Mouse (Mus musculus) CD4-positive, CD25-positive, alpha-beta regulatory T cell, adult 2 months (primary cell): Measurements from ENCODE around the gene Slc35c1.

ENCODE experiments used
- DNase-seq: peaks from one replicate; pipeline ENCODE4 v3.0.0-alpha.2; 2012; ENCODE audit warnings: low read depth, low spot score

Slc35c1 gene

DNA sequence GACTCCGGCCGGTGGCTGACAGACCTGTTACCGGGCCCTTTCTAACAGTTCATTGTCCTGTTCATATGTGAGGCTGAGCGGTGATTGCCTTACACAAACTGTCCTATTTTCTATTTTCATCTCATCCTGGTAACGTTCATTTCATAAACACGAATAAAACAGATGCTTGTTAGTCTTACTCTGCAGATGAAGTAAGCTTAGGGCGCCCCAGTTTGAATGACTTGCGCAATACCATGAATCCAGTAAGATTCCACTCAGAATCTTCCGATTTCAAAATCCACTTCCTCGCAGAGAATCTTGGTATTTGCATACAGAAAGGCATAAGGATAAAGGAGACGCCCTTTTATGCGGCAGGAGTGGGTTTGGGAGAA lies 26.0 kb downstream of the Slc35c1 start:
- DNase-seq, result no peak

DNA sequence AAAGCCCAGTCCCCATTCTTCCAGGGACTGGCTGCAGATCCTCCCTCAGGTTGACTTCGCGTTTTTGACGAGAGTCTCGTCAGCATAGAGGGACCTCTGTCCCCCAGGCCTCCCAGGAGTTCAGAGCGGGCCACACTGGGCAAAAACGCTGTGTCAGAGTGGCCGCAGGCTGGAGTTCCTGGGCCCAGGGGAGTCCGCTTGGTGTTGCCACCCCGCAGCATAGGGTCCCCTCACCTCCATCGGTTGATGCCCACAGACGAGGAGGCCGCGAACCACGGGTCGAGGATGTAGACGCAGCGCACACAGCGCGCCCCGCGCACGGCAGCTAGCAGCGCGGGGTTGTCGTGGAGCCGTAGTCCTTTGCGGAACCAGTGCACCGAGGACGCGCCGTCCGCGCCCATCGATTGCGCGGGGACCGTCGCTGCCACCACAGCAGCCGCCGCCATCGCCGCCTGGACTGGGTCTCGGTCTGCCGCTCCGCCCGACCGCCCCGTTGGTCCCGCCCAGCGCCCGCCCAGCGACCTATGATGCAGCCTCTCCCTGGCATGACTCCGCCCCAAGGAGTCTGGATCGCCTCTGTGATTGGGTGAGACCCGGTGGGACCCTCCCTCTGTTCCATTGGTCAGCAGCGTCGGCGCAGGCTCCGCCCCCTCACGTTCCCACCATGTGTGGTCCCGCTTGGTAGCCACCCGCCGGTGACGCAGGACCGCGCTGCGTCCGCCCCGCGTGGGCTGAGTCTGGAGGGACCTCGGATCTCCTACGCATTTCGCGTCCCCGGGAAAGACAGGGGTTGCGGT lies 26.6 kb downstream of the Slc35c1 start, which contains the start of gene Cry2:
Gene Cry2, minus strand, starts transcription at position 466 of the 797 bp plus-strand sequence.
- DNase-seq, result peak; percentile 99

DNA sequence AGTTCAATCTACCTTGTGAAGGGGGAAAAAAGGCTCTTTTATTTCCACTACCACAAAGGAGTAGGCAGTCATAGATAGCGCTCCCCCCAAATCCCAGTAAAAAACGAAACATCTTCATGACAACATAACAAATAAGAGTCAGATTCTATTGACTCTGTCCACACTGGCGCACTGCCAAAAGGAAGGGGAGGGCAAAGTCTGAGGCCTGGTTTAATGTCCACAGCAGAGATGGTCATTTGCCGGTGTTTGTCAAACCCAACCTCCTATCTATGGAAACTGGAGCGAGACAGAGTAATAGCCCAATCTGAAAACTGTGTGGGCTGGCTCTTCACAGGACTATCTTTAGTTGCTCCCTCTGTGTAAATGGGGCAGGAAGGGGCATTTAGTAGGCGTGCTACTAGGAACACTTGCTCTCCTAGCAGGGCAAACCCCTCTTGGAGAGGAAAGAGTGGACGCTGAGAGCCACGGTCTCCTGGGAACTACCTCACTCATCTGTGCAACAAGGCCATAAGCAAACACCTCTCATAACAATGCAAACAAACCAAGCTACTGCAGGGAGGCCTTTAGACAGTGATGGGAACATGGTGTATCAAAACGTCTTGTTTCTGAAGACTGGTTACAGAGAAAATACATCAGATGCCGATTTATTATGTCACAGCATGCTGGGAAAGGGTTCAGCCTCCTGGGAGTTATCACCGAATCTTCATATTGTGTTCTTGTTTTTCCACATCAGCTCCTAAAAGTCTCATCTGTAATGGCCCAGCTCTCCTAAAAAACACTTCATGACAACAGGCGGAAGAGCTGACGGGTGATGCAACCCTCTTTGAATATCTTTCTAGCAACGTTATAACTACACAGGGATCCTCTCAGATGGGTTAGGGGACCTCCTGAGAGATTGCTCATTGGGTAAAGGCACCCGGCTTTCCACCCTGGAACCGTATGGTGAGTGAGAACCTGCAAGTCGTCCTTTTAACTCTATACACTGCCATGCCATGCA lies 27.7 kb downstream of the Slc35c1 start:
- DNase-seq, result no peak

DNA sequence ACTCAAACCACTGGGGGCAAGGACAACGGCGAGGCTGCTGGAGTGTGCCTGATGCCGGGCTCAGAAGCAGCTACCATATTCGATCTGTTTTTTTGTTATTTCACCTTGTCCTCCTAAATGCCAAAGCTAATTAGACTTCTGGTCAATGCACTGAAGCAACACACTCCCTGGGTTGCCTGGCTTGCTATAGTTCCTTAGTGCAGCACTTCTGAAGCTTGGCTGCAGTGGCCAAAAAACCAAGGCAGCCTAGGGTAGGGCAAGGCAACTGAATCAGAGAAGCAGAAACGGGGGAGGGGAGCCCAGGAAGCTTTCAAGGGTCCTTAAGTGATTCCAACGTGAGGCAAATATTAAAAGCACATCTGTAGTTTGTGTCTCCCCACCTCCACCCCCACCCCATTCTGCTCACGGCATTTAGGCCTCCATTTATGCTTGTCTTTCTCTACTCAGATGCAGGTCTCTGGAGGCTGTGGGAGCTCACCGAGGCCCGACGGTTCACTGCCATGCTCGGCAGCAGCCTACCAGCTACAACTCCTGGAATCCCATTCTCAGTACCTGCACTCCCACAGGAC lies 28.6 kb downstream of the Slc35c1 start:
- no peak for DNase-seq

DNA sequence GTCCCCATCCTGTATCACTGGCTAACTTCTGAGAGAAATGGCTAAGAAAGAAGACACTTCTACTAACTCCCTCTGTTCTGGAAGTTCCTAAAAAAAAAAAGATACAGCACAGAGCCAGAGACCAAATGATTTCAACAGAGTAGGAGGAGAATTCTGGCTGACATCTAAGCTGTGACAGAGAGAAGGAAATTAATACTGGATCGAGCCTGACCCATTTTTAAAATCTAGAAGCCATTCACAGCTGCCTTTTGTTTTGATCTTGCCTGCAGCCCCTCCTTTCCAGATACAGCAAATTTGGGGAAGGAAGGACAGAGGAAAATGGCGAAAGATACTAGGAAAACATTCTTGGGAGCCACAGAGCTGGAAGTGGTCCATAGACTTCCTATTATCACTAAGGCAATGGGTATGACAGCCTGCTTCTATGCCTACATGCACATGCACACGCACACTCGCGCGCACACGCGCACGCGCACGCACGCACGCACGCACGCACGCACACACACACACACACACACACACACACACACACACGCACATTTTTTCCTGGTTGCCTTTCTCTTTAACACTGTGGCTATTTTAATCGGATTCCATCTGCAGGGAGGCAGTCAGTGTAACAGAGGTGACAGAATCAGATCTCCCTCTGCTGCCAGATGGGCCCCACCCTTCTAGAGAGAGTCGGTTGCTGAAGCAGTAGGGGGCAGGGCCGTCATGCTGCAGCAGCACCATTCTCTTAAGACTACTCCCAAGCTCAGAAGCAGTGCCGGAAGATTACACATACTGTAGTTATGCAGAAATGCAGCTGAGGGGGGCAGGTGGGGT lies 29.4 kb downstream of the Slc35c1 start:
- DNase-seq, result no peak

DNA sequence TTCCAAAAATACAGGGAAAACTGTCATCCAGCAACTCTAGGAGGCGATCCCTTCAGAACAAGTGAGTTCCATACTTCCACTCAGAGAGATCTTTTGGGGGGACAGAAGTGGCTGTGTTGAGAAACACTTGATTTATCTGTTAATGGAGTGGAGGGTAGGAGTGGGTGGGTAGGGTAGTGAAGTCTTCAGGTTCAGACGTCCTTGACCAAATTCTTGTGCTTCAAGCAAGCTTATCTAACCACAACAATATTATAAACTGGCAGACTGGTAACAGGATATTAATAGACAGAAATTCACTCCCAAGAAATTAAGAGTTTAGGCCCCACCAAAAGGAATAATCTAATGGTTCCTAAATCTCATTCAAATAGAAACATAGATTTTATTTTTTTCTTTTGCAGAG lies 30.2 kb downstream of the Slc35c1 start:
- DNase-seq, result no peak

DNA sequence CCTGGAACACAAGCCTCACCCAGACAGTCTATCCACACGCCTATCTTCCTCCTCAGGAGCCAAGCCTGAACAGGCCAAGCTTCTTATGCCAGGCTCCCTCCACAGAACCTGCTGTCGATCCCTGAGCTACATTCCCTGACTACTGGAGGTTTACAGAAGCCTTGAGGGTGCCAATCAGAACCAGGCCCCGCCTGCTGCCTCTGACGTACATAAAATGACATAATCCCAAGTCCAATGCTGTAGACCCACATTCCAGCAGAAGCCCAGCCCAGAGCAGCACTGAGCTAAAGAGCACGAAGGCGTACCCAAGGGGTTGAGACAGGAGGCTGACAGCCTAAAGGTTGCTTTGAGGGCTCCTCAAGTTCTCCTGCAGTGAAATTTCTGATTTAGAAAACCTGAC lies 32.5 kb downstream of the Slc35c1 start:
- no peak for DNase-seq

DNA sequence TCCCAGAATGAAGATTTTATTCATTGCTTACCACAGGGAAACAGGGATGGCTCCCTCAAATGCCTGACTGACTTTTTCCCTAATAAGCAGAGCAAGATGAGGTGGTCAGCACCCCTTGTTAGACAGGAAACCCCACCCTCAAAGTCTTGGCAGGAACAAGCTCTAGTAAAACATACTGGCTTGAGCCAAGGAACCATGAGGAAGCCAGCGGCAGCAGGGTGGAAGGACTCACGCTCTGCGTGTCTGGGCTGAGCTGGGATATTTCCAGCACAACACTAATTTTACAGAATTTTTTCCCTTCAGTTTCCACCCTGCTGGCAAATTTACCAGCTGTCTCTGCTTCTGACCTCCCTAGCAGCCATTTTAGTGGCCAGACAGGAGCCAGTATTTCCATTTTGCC lies 33.9 kb downstream of the Slc35c1 start:
- no peak for DNase-seq

DNA sequence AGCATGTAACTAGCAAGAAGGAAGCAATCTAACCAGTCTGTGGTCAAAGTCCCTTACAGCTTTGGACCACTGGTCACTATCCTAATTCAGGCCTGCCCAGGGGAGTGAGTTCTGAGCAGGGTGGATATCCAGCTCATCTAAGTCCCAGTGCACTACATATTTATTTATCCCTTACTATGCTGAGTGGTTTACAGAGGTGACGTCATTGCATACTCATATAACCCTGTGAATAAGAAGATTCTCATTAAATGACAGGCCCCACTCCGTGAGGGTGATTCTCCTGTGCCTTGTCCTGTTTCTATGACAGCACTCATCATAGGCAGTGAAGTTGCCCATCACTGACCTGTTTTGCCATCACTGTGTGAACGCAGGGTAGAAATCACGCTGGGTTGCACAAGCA lies 35.0 kb downstream of the Slc35c1 start:
- DNase-seq, result no peak

DNA sequence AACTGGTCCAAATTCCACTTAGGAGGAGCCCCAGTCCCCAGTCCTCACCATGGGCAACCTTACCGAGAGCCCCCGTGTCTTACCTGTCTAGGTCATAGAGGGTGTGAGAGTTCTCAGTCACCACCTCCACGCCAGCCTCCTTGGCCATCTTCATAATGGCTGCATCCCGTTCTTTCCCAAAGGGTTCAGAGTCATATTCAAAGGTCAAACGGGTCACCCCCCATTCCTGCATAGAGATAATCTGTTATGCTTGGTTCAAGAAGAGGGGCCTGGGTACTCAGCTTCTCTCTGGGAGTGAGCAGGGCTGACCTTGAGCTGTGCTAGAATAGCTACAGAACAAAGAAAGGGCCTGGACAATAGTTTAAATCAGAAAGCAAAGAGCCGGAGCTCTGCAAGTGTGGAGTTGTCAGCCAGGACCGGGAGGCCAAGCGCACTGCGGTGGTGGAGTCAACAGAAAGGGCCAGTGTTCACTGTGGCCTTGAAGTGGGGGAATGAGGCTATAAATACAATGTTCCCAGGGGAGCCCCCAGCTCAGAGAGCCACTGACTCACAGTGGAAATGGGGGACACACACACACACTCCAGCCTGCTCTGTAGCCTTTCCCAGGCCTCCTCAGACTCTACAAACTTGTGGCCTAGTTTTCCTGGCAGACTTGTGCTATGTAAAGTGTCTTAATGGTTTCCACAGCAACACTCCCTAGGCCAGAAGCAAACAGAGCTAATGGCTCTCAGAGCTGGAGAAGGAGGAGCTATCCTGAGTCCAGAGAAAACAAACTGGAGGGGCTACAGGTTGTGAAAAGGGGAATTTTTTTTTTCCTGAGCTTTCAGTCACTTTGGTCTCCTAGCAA lies 35.7 kb downstream of the Slc35c1 start:
- DNase-seq, result no peak

DNA sequence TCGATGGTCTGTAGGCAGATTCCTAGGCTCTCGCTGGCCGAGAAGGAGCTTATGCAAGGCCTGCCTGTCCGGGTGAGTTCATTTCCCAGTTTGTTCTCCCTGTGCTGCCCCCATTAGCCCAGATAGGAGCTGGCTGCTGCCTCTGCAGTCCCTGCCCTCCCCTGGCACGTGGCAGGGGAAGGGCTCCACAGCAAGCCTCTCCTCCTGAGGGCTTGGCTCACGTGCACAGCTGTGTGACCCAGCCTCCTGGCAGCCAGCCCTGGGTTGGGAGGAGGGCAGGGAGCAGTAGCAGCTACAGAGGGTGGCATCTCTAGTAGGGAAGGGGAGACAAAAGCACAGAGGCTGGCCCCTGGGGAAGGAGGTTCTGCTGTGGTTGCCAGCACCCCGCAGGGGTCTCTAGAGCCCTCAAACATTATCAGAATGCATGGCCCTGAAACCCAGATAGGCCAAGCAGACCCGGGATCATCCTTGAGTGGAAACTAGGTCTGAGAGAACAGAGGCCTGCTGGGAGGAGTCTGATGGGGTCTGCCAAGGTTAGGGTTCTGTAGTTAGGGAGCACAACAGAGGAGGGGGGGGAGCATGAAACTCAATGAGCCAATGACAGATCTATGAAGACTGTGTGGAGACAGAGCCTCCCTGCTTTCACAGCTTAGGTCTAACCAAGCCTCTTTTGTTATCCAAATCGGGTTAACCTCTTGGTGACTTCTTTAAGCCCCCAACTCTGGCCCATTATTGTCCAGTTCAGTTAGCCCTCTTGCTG lies 36.5 kb downstream of the Slc35c1 start:
- DNase-seq, result no peak

DNA sequence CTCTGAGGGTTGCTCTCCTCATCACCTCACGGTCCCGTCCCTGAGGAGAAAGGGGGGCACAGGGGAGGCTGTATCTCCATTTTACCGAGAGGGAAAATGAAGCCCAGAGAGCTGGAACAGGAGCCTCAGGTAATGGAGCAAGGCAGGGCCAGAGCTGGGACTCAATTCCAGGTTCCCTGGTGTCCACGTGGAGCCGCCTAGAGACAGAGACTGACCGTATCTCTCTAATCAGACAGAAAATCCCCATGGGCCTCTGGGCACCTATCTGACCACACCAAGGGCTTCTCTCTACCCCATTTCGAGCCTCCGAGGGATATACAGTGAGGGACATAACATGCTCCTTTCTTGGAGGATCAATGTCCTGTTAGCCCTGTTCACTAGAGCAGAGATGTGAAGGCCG lies 37.2 kb downstream of the Slc35c1 start:
- no peak for DNase-seq

DNA sequence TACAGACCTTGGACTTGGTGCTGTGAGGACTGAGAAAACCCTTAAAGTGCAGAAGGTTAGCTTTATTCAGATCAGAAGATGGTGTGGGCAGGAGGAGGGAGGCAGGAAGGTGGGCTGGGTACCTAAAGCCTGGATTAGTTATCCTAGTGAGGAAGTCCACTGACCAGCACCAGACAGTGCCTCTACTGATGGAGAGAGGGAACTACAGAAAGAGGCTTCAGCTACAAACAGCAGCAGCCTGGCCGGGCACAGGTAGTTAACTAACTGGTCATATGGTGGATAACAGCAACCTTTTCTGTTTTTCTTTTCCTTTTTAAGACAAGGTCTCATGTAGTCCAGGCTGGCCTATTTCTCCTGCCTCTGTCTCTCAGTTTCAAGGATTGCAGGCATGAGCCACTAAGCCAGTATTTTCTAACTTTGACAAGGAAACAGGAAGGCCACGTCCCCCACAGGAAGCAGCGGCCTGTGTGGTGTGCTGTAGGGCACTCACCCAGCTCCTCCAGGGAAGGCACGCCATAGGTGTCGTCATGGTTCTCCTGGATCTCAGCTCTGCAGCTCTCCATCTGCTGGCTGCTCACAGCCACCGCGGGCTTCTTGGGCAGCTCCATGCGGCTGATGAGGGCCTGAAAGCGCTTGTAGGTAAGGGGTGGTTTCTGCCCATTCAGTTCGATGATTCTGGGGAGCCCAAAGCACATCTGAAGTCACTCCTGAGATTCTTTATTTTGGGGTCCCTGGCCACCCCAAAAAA lies 37.8 kb downstream of the Slc35c1 start:
- peak; percentile 21 for DNase-seq

DNA sequence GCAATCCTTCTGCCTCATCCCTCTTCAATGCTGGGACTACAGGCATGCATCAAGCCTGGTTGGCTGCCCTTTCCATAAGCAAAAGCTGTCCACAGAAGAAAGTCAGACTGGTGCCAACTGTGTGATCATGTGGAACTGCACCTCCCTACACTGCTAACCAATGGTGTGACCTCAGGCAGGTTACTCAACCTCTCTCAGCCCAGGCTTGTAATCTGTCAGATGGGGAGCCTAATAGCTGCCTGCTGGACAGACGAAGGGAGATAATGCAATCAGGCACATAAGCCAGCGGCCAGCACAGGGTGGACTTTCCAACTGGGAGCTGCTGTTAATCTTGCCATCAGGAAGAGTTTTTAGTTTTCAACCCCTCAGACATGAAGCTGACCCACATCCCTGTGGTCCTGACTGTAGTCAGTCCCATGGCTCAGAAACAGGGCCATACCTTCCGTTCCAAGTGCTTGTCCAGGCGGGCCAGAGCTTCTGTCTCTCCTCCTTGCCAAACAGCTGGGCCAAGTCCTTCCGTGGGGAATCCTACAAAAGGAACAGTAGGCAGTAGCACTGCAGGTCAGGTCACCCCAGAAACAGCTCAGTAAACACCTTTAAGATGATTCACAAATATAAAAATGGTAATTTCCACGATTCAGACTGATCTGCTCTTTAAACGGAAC lies 38.5 kb downstream of the Slc35c1 start:
- no peak for DNase-seq

DNA sequence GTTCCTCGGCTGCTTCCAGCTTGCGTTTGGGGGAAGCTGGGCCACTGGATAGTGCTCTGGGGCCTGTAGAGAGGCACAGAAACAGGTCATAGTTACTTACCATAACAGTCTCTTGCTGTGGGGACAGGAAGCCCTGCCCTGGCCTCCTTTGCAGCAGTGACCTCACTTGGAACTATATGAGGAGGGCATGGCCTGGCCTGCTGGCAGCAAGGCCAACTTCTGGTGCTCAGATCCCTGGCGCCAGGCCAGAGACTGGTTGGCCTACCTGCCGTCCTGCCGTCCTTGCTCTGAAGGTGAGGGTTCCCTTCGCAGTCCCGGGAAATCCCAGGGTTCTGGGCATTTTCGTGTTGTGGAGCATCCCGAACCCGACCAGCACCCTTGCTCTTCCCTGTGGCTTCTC lies 48.6 kb downstream of the Slc35c1 start:
- no peak for DNase-seq

DNA sequence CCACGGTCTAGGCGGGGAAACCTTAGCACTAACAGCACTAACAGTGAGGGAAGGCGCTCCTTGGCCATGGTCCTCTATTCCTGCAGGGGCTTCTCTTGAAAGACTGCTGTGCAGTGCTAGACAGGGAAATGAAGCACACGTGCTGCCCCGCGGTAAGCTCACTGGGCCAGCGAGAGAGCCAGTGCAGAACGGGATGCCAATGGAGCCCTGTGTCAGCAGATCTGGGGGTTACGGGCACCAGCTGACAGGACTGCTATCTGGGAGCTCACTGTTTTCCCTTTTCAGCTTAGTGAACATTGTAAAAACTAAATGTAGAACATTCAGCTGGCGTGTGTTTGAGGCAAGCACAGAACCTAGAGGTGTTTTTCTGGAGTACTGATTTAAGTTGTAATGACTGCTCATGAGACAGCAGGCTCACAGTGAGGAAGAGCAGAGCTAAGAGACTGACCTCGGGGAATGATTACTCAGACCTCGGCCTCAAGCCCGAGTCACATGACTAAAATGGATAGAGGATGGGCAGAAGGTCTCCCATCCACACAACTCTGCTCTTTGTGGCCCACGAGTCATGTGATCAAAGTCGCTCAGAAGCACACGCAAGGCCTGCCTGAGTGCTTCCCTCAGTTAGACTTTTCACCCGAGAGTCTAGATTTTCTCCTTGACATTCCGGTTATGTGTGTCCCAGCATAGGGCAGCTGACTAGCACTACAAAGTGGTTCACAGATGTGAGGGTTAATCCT lies 51.9 kb downstream of the Slc35c1 start:
- DNase-seq, result no peak

DNA sequence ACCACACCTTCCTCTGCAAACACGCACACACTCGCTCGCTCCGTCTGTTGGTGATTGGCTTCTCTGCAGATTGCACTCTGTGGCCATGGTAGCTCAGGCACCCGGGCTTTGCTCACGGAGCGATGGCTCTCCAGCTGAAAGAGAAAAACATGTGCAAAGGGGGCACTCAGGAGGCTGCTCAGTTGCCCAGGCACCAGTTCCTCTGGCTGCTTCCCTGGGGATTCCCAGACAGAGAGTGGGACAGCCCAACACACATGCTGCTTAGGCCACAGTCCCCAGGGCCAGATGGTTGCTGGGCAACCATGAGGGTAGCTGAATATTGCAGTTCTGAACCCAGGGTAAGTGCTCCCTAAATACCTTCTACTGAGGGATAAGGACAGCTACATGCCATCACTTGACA lies 54.7 kb downstream of the Slc35c1 start:
- no peak for DNase-seq

DNA sequence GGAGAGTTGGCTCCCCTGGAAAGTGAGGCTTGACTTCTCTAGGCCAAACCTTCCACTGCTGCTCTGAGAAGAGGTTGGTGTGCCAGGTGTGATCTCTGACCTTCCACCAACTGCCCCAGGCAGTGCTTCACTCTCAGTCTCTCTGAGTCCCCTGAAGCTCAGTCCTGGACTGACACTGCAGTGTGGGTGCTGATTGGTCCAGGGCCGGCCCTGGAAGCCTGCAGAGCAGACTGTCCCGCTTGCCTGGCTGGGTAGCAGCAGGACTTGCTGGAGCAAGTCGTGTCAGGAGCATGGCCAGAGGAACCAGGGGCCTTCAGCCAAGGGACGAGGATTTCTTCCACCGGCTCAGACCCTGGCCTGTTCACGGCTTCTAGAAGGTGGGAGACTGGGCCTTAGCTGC lies 55.6 kb downstream of the Slc35c1 start:
- DNase-seq, result no peak
